Mouse (Mus musculus) intestine, embryonic 16.5 days (tissue): ENCODE measurements at regions not wholly inside any gene's neighbourhood (a gene's known extent, or its start where the extent isn't known, plus 50 kb on each side); places are given as distances from the start of the nearest gene placed in this dataset.
"Not testable (repeated sequence)": the region's sequence is repeated elsewhere in the genome, so short reads cannot be mapped to it uniquely, and the experiment has no call there.

Source experiments
- ATAC-seq: fragments of 200-750 bp; cut with Nextera tagmentation; 2 replicates; pipeline ENCODE4 v1.8.0; 2017; ENCODE audit warnings: moderate TSS enrichment, moderate library complexity
- H3K27ac ChIP-seq: fragments of 300-500 bp; sonication (generic); 2 replicates; pipeline ENCODE4 v1.5.1; 2014; ENCODE audit warnings: mild to moderate bottlenecking, low read length
- H3K27me3 ChIP-seq: fragments of 300-500 bp; sonication (generic); replicated peaks from 2 replicates; pipeline ENCODE4 v1.6.1; 2014; ENCODE audit warnings: low read length, control low read depth, mixed read lengths; ENCODE audit not compliant: control insufficient read depth, insufficient read depth
- H3K36me3 ChIP-seq: fragments of 300-500 bp; sonication (generic); 2 replicates; pipeline ENCODE4 v1.6.1; 2014; ENCODE audit warnings: low read length, control low read depth; ENCODE audit not compliant: control insufficient read depth, insufficient read depth
- H3K4me1 ChIP-seq: fragments of 300-500 bp; sonication (generic); 2 replicates; pipeline ENCODE4 v1.6.1; 2014; ENCODE audit warnings: low read length, control low read depth, mixed read lengths; ENCODE audit not compliant: control insufficient read depth, insufficient read depth
- H3K4me2 ChIP-seq: fragments of 300-500 bp; sonication (generic); 2 replicates; pipeline ENCODE4 v1.6.1; 2014; ENCODE audit warnings: low read depth, low read length, control low read depth
- H3K4me3 ChIP-seq: fragments of 300-500 bp; sonication (generic); 2 replicates; pipeline ENCODE4 v1.5.1; 2014; ENCODE audit warnings: mild to moderate bottlenecking, low read length
- H3K9ac ChIP-seq: fragments of 300-500 bp; sonication (generic); 2 replicates; pipeline ENCODE4 v1.6.1; 2014; ENCODE audit warnings: low read depth, low read length
- H3K9me3 ChIP-seq: fragments of 300-500 bp; sonication (generic); 2 replicates; pipeline ENCODE4 v1.6.1; 2016; ENCODE audit warnings: low read length, control low read depth; ENCODE audit not compliant: control insufficient read depth
- WGBS: fragments of 180-500 bp; shearing (Covaris S2); extraction: QIAGEN DNeasy Blood & Tissue Kit; methylation state at CpG from one replicate; pipeline ENCODE4 v1.1.7; 2014; 5-methylcytosine and 5-hydroxymethylcytosine counted together

DNA sequence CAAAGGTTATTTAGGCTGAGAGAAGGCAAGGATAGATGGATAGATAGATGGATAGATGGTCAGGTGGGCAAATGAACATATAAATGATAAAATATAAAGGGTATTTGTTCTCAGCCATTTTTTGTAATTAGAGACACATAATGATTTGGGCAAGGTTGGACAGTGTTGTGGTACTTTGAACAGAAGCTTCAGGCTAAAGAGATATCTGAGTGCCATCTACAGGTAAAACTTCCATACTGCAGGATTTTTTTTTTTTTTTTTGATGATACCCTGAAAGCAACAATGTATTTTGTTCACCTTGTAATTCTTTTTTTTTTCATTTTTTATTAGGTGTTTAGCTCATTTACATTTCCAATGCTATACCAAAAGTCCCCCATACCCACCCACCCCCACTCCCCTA, 110.1 kb upstream of the Trabd2b start:
- Histone ChIP-seq H3K27me3 (no peaks in the 10 kb centered on the region), H3K4me2 (no peak overlapping the region), H3K9ac (no peak overlapping the region), H3K9me3 (no peaks in the 10 kb centered on the region), H3K27ac (no peak overlapping the region), H3K4me3 (no peak overlapping the region), H3K36me3 (no peaks in the 10 kb centered on the region), H3K4me1 (no peaks in the 10 kb centered on the region)
- ATAC-seq = no peak

DNA sequence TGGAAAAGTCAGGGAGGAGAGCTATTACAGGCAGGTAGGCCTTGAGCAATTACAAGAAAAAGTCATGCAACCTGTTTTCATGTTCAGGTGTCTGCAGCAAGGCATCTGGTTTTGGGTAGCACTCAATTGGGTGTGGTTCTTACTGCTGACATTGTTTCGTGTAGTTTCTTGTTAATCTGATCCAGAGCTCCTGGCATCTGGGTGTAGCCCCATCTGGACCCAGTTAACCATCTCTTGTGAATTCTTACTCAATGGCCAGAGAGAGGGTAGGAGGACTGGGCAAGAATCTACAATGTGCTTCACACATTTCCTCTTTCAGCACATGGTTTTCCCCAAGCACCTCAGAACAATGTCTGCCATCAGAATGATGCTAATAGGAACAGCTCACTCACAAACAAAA, 108.0 kb upstream of the Trabd2b start:
- 52% methylated on average over 1 of the region's 1 CpGs for WGBS
- not testable (repeated sequence) for H3K9ac ChIP-seq, H3K36me3 ChIP-seq, H3K9me3 ChIP-seq, H3K4me1 ChIP-seq, H3K27ac ChIP-seq, H3K4me2 ChIP-seq, ATAC-seq, H3K4me3 ChIP-seq, H3K27me3 ChIP-seq

DNA sequence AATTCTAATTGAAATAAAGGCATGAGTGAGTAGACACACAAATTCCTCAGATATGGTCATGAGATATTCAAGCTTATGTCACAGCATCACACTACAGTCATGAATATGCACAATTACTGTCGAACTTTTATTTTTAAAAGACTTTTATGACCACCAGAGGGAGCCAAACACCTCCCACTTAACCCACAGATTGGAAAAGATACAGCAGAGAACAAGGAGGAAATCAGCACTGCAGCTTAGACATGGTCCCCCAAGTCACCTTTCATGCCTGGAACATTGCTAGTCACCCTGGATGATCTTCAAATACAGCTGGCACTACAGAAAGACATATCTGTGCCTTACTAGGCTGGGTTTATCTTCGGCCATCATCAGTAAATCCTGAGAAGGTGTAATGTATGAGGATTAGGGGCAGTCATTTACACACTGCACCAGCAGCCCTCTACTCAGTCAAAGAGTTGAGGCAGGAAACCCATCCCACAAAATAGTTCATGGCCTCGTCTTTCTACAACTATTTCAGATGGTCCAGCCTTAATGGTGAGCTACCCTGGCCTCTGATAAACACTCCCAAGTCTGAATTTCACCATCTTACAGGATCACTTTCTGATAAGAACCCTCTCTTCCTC, 106.0 kb upstream of the Trabd2b start:
- H3K27ac ChIP-seq = no peak overlapping the region
- H3K4me3 ChIP-seq = no peak overlapping the region
- no peaks in the 10 kb centered on the region for H3K4me1 ChIP-seq
- no peak overlapping the region for H3K9ac ChIP-seq
- no peak overlapping the region for H3K4me2 ChIP-seq
- H3K9me3 ChIP-seq = no peaks in the 10 kb centered on the region
- no peaks in the 10 kb centered on the region for H3K36me3 ChIP-seq
- peak; percentile 36 for ATAC-seq
- no peaks in the 10 kb centered on the region for H3K27me3 ChIP-seq
- WGBS = 42% methylated on average over 3 of the region's 3 CpGs

DNA sequence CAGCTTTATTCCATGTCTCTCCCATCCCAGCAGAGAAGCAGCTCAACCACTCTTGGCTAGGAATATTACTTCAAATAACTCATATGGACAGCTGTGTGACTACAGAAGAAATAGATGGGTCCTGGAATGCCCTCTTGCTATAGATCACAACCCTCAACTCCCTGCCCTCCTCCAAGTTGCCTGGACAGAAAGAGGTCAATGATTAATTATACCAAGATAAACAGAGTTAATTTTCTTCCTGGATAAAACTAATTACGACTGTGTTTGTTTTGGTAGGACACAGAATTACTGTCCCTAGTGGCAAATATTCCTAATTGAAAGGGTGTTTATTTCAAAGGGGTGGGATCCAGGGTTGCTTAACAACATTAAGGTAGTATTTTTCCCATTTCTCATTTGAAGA, 101.9 kb upstream of the Trabd2b start:
- Histone ChIP-seq H3K27ac (no peak overlapping the region), H3K4me2 (no peak overlapping the region), H3K9me3 (no peaks in the 10 kb centered on the region), H3K36me3 (no peaks in the 10 kb centered on the region), H3K9ac (no peak overlapping the region), H3K4me3 (no peak overlapping the region), H3K4me1 (no peaks in the 10 kb centered on the region), H3K27me3 (no peaks in the 10 kb centered on the region)
- 22% methylated on average over 1 of the region's 1 CpGs for WGBS
- no peak for ATAC-seq

DNA sequence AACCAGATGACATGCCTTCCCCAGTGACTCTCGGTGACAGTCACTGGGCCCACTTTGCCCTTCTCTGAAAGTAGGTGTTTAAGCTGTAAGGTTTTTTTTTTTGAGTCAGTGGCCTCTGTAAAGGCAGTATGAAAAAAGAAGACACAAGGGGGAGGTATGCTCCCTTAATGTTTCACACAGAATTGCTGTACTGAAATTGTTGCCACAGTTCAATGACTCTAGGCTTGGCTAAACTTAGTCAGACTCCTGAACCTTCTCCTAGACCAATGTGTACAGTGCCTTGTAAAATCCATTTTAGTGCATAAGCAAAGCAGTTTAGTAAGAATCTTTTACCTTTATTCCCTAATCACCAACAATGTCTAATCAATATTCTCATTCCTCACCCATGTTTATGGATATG, 99.0 kb upstream of the Trabd2b start:
- Histone ChIP-seq H3K9ac (no peak overlapping the region), H3K4me1 (no peaks in the 10 kb centered on the region), H3K4me2 (no peak overlapping the region), H3K36me3 (no peaks in the 10 kb centered on the region), H3K9me3 (no peaks in the 10 kb centered on the region), H3K4me3 (no peak overlapping the region), H3K27ac (no peak overlapping the region), H3K27me3 (no peaks in the 10 kb centered on the region)
- ATAC-seq = no peak
- 71% methylated on average over 1 of the region's 1 CpGs for WGBS

DNA sequence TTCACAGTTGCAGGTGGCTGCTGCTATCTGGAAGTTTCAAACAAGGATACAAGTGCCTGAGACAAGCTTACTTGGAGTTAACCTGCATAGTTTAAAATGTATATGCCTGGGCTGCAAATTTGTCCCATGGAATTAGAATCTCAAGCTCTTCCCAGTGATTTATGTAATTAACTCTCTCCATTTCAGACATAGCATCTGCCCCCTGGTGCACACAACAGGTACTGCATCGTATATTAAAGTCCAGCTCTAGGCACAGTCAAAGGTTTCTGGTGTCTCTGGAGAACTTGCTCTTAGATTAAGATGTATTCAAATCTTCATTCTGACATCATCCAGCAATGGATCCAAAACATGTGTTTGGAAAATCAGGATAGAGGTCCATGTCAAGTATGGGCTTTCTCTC, 98.0 kb upstream of the Trabd2b start:
- Histone ChIP-seq H3K36me3 (no peaks in the 10 kb centered on the region), H3K9ac (no peak overlapping the region), H3K4me3 (no peak overlapping the region), H3K27ac (no peak overlapping the region), H3K9me3 (no peaks in the 10 kb centered on the region), H3K27me3 (no peaks in the 10 kb centered on the region), H3K4me1 (no peaks in the 10 kb centered on the region), H3K4me2 (no peak overlapping the region)
- ATAC-seq = no peak
- WGBS = 15% methylated on average over 1 of the region's 1 CpGs

DNA sequence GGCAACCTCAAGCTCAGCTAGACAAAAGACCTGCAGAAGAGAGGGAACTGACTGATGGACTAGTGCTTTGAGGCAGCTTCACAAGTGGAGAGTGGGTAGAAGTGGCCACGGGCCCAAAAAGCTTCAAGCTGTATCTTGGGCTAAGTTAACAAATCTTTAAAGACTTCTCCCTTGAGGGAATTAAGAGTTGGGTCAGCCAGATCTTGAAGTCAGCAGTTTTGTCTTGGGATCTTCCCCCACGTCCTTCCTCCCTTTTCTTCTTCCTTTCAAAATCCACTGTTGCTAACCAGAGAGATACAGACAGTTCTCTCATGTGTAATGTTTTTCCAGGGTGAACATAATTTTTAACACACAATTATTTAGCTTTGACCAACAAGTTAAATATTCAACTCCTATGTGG, 91.5 kb upstream of the Trabd2b start:
- Histone ChIP-seq H3K27ac (no peak overlapping the region), H3K4me1 (no peaks in the 10 kb centered on the region), H3K36me3 (no peaks in the 10 kb centered on the region), H3K9me3 (no peaks in the 10 kb centered on the region), H3K27me3 (no peaks in the 10 kb centered on the region), H3K4me2 (no peak overlapping the region), H3K9ac (no peak overlapping the region), H3K4me3 (no peak overlapping the region)
- 65% methylated on average over 2 of the region's 2 CpGs for WGBS
- no peak for ATAC-seq

- no peak overlapping the region for H3K9ac ChIP-seq
- ATAC-seq = no peak
Observed at GRCm38 (mm10) chr4:114315556-114315955, 91.0 kb upstream of the Trabd2b start.

GRCm38 (mm10) chr4:114317076-114317475, 89.4 kb upstream of the Trabd2b start:
- H3K4me3 ChIP-seq = no peak overlapping the region
- H3K36me3 ChIP-seq = no peaks in the 10 kb centered on the region
- no peak overlapping the region for H3K9ac ChIP-seq
- H3K27me3 ChIP-seq = no peaks in the 10 kb centered on the region
- H3K4me1 ChIP-seq = no peaks in the 10 kb centered on the region
- H3K4me2 ChIP-seq = no peak overlapping the region
- no peak overlapping the region for H3K27ac ChIP-seq
- no peaks in the 10 kb centered on the region for H3K9me3 ChIP-seq
- 81% methylated on average over 2 of the region's 2 CpGs for WGBS
- no peak for ATAC-seq

More at GRCm38 (mm10) chr4:114315556-114315955, 91.0 kb upstream of the Trabd2b start:
- no peak overlapping the region for H3K4me3 ChIP-seq
- no peak overlapping the region for H3K4me2 ChIP-seq
- no peaks in the 10 kb centered on the region for H3K36me3 ChIP-seq
- H3K4me1 ChIP-seq = no peaks in the 10 kb centered on the region
- WGBS = 43% methylated on average over 2 of the region's 2 CpGs
- no peaks in the 10 kb centered on the region for H3K27me3 ChIP-seq
- no peak overlapping the region for H3K27ac ChIP-seq
- H3K9me3 ChIP-seq = no peaks in the 10 kb centered on the region

DNA sequence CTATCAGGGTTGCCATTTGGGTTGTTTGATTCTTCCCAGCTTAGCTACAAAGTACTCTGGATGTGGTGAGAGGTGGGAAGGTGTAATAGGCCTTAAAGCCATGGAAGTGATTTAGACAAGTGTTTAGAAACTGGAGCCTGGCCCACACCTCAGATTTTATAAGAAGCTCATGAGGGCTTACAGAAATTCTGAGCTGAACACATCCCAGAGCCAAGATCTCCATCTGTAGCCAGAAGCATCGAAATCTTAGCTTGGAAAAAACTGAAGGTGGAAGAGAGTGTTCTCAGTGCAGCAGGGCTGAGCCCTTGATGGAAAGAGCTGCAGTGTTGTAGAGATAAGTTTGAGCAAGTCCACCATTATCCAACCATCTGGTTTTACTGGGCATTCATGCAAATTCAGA, 86.4 kb upstream of the Trabd2b start:
- no peak overlapping the region for H3K9ac ChIP-seq
- no peaks in the 10 kb centered on the region for H3K36me3 ChIP-seq
- ATAC-seq = no peak
- no peak overlapping the region for H3K4me3 ChIP-seq
- WGBS = 52% methylated on average over 1 of the region's 1 CpGs
- H3K9me3 ChIP-seq = no peaks in the 10 kb centered on the region
- no peaks in the 10 kb centered on the region for H3K27me3 ChIP-seq
- no peaks in the 10 kb centered on the region for H3K4me1 ChIP-seq
- H3K4me2 ChIP-seq = no peak overlapping the region
- no peak overlapping the region for H3K27ac ChIP-seq
